8 mouse cellular contexts compared by ENCODE assay signal in genomic region chr17:9759421-9759852, GRCm38 (mm10).
DNase-seq lines count a peak whose midpoint lies in the region; ATAC-seq lines count a peak whose summit lies in the region.

No protein-coding gene starts in this region.

- intact Hi-C loops in left cerebral cortex, postnatal 25 days (cut with DNase I): loop anchor here (5.0 to 10.0 kb wide), 3 partner anchors 558 to 733 kb away; partner anchors contain the start of gene Qk

- no peak overlapping the region for H3K4me3 ChIP-seq in hindbrain, embryonic 16.5 days (ENCODE audit: low read length)
- H3K4me3 ChIP-seq in midbrain, embryonic 12.5 days: no peak overlapping the region

- no peaks in the 10 kb centered on the region for H3K9me3 ChIP-seq in hindbrain, embryonic 16.5 days (ENCODE audit: control insufficient read depth, low read length)
- no peaks in the 10 kb centered on the region for H3K9me3 ChIP-seq in midbrain, embryonic 12.5 days

- H3K4me1 ChIP-seq in hindbrain, embryonic 16.5 days (ENCODE audit: control insufficient read depth, insufficient read depth, low read depth, low read length): peaks cover 14% of the 10 kb centered on the region
- peaks cover 41% of the 10 kb centered on the region for H3K4me1 ChIP-seq in midbrain, embryonic 12.5 days

- DNase-seq in layer of hippocampus, adult 11-12 months (ENCODE audit: low spot score): peak; percentile 58
- DNase-seq in layer of hippocampus, adult 8-10 months (ENCODE audit: low spot score in 2 of 2): no peak
- DNase-seq in adrenal gland, postnatal 14 days: peak; percentile 72
- DNase-seq in forelimb bud, embryonic 11.5 days (ENCODE audit: low read depth, low spot score): peak; percentile 40
- DNase-seq in left cerebral cortex, postnatal 25 days (ENCODE audit: low spot score in 2 of 2): no peak
- DNase-seq in natural killer cell, adult 2 months (ENCODE audit: low spot score in 2 of 2): no peak

- no peak overlapping the region for H3K4me2 ChIP-seq in hindbrain, embryonic 16.5 days (ENCODE audit: low read length)
- H3K4me2 ChIP-seq in midbrain, embryonic 12.5 days (replicated peaks): 0 out of 2 replicates have a peak overlapping the region, but pooled peaks have one; percentile 19

- no peaks in the 10 kb centered on the region for H3K27me3 ChIP-seq in hindbrain, embryonic 16.5 days (replicated peaks; ENCODE audit: control insufficient read depth, insufficient read depth, low read length)
- peaks cover 6% of the 10 kb centered on the region for H3K27me3 ChIP-seq in midbrain, embryonic 12.5 days

- no peaks in the 10 kb centered on the region for H3K36me3 ChIP-seq in hindbrain, embryonic 16.5 days (ENCODE audit: control insufficient read depth, insufficient read depth, low read length)
- no peaks in the 10 kb centered on the region for H3K36me3 ChIP-seq in midbrain, embryonic 12.5 days

- H3K9ac ChIP-seq in hindbrain, embryonic 16.5 days (ENCODE audit: low read depth, low read length): peak overlapping the region; percentile 11; the same call in 1 of the 2 replicates
- H3K9ac ChIP-seq in midbrain, embryonic 12.5 days (replicated peaks): no peak overlapping the region

- ATAC-seq in hindbrain, embryonic 16.5 days: peak; percentile 64
- 0 out of 2 replicates have a peak, but pooled peaks have one; percentile 14 for ATAC-seq in midbrain, embryonic 12.5 days (ENCODE audit: low FRiP score, low read depth)

- H3K27ac ChIP-seq in hindbrain, embryonic 16.5 days (ENCODE audit: low read depth, low read length): peak overlapping the region; percentile 81
- H3K27ac ChIP-seq in midbrain, embryonic 12.5 days (replicated peaks): peak overlapping the region; percentile 66

- 14% methylated on average over 7 of the region's 7 CpGs for WGBS in hindbrain, embryonic 16.5 days
- whole genome bisulfite sequencing in midbrain, embryonic 12.5 days: 6% methylated on average over 7 of the region's 7 CpGs

Comparison
In these comparisons a context has a peak if more than half of its experiments do, and no peak if none do; other contexts are left out.
1. DNase-seq: peak in layer of hippocampus, adult 11-12 months (single experiment), adrenal gland, postnatal 14 days (single experiment) and forelimb bud, embryonic 11.5 days (single experiment); none in layer of hippocampus, adult 8-10 months (0 of 2), left cerebral cortex, postnatal 25 days (0 of 2) and natural killer cell, adult 2 months (0 of 2).